Mouse (Mus musculus) bone marrow, adult 2 months (tissue): ENCODE data around the gene Hoxa5.

Experiments
- CTCF ChIP-seq: fragments of 200-500 bp; IDR thresholded peaks from 2 replicates; pipeline ENCODE4 v1.5.1; 2011; ENCODE audit warnings: low read length, control low read depth; ENCODE audit not compliant: control insufficient read depth, insufficient read depth
- POLR2A ChIP-seq: fragments of 200-500 bp; IDR thresholded peaks from 2 replicates; pipeline ENCODE4 v1.6.1; 2011; ENCODE audit warnings: low read depth, mild to moderate bottlenecking, control low read depth, low read length, borderline replicate concordance; ENCODE audit not compliant: control insufficient read depth

- peak; percentile 88 for TF ChIP-seq CTCF
- TF ChIP-seq POLR2A, result peak; percentile 31; the same call in 1 of the 2 replicates
Observed at GRCm38 (mm10) chr6:52221337-52221992, 17.1 kb upstream of the Hoxa5 start, which contains the start of gene Hoxa7.
